Mouse (Mus musculus): ENCODE data around the gene Kcnab1. TPM values are rescaled to one million over a fixed set of nuclear protein-coding genes. Genes with fewer than 3 reads are reported as not detected.

Kcnab1 gene
- total RNA-seq, 2 experiments from 2014 or later, result 3.1 to 3.5 TPM

DNA sequence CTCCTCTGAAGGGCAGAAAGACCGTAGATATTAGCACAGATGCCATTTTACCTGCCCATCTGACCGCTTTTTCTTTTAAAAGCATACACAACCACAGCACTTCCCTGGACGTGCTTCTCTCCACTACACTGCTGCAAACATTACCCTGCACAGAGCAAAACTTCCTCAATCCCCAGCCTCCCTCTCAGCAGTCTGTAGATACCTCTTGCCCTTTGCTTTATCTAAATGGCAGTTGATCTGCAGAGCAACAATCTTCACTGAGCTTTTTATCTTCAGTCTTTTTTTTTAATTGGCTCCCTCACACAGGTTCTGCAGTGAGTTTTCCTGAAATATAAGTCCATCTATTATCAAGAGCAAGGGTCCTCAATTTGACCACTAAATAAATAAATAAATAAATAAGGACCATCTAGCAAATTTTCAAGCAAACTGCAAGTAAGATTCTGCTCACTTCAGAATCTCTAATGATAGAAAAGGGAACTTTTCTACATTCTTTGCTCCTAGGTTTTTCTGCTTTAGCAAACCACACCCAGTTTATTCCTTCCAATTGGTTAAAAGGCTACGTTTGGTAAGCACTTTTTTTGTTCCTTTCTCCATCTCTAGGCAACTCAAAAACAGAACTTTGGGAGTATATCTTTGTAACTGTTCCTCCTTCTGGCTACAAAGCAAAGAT, 287.8 kb downstream of the Kcnab1 start:
- intact Hi-C loops (cut with DNase I), result loop anchor here (10.0 kb wide), 1 partner anchor 558 kb away; the partner anchor contains the start of gene Ccnl1
- no peak for DNase-seq

DNA sequence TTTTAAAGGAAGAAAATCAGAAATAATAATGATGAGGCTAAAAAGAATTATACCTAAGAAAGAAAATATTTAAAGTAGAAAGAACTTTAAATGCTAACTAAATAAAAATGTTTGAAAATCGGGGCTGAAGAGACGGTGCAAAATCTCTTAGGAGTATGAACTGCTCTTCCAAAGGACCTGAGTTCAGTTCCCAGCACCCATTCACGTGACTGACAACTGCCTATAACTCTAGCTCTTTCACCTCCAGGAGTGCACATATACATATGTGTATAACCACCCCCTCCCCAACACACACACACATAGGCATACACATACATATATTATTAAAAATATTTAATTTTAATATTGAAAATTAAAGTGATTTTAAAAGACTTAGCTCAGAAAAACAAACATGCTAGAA, 288.4 kb downstream of the Kcnab1 start:
- intact Hi-C loops (cut with DNase I), result loop anchor here (10.0 kb wide), 1 partner anchor 557 kb away; the partner anchor contains the start of gene Ccnl1
- DNase-seq, result no peak

DNA sequence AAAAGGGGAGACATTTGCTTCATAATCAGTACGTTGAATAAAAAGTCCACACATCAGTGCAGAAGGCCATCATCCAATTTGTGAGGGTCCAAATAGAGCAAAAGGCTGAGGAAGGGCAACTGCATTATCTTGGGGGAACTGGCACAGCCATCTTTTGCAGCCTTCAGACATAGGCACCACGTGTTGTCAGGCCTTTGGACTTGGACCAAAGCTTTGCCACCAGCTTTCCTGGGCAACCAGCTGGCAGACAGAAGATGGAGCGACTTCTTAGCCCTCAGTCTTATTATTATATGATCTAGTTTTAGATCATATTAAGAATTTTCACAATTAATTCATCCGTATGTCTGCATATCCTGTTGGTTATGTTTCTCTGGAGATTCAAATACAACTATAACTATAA, 296.6 kb downstream of the Kcnab1 start:
- intact Hi-C loops (cut with DNase I), result no loop called here
- DNase-seq, result no peak

DNA sequence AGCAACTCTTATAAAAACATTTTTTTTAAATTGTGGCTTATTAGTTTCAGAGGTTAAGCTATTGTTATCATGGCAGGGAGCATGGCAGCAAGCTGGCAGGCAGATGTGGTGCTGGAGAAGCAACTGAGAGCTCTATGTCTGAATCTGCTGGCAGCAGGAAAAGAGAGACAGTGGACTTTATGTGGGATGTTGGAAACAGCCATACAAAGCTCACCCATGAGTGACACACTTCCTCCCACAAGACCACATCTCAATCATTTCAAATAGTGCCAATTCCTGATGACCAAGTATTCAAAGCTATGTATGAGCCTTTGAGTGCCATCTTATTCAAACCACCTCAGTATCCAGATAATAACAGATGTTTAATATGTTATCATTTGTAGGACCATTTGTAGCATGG, 298.7 kb downstream of the Kcnab1 start:
- DNase-seq, result no peak
- intact Hi-C loops (cut with DNase I), result no loop called here

GRCm38 (mm10) chr3:65416571-65416970, 307.4 kb downstream of the Kcnab1 start:
- intact Hi-C loops (cut with DNase I), result no loop called here
- no peak for DNase-seq

DNA sequence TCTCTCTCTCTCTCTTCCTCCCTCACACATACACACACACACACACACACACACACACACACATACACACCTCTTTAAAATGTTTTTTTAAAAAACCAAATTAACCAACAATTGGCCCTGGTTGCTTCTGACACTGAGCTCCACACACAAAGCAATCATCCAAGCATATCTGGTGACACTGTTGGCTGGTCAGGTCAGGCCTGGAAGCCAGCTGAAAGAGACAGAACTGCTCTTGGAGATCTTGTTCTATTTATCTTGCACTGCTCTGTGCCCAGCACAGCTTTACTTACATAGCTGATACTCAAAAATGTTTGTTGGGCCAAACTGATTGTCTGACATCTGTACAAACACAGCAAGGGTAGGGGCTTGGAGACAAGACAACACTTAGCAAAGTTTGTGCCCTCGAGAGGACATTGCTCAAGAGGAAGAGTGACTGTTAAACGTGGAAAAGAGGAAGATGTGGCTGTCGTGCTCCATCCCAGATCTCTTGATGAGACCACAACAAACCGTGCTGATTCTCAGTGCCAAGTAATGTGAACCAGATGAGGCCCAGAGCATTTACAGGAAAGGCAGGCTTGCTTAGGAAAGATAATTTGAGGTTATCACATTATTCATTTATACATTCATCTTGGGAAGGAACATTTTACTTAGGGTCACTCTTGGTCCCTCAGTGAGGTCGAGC, 308.9 kb downstream of the Kcnab1 start:
- intact Hi-C loops (cut with DNase I), result no loop called here

GRCm38 (mm10) chr3:65419706-65420105, 310.5 kb downstream of the Kcnab1 start:
- no peak for DNase-seq
- intact Hi-C loops (cut with DNase I), result no loop called here

More for the DNA sequence above, 308.9 kb downstream of the Kcnab1 start:
- no peak for DNase-seq

All from heart, postnatal 14 days (tissue).